Mouse (Mus musculus): ENCODE data around the gene Rnf227.

The Rnf227 gene

DNA sequence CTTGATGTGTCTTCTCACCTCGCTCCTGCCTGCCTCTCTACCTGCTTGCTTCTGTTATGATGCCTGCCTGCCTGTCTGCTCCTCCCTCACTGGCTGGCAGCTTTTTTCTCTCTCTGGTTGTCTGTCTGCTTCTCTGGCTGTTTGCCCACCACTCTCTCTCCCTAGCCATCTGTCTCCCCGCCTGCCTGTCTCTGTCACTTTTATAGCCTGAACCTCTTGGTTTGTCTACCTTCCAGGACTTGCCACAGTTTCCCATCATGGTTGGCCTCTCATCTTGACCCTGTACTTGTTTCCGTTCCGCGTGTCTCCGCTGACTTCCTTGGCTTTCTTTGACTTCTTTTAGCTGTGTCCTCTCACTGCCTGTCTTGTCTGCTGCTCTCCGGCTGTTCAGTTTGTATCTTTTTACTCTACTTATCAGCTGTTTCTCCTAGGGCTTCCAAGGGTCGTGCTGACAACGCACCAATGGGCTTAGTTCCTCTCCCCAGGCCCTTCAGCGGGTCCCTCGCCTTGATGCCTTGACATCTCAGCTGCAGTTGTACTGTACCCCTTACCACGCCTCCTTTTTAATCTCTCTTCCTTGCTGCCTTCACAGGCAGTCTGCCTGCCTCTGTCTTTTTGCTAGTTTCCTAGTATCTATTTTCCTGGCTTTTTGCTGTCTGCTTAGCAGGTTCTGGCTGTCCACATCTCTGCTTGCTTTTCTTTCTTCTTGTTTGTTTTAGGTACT lies 32.0 kb downstream of the Rnf227 start:
- peak; percentile 72 for DNase-seq

DNA sequence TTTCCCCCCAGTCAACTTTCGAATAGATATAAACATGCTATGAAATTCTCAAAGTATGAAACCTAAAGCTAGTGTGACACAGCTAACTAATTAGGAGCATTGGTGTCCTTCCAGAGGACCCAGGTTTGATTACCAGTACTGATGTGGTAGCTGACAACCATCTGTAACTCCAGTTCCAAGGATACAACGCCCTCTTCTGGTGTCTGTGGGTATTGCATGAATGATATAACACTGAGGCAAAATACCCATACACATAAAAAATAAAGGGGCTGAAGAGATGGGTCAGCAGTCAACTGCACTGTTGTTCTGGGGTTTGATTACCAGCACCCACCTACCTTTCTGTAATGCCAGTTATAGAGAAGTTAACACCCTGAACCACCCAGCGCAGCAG lies 32.5 kb downstream of the Rnf227 start:
- DNase-seq: no peak

- DNase-seq: no peak
Measured at GRCm38 (mm10) chr11:69373223-69373965, 33.1 kb downstream of the Rnf227 start.

GRCm38 (mm10) chr11:69375646-69376045 lies 35.4 kb downstream of the Rnf227 start:
- DNase-seq: no peak

DNA sequence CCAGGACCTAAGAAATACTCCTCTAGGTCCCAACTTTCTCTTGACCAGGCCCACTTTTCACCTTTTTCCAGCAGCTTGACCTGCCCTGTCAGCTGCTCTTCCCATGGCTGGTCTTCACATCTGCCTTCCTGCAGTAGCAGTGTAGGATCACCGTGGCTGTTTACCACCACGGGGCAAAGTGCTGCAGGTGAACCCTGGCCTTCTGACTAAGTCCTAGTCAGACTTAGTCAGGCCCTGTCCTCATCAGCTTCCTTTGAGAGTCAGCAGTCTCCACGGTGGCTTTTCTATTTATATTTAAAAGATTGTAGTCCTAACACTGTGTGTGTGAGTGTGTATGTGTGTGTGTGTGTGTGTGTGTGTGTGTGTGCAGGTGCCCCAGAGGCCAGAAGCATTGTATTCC lies 37.5 kb downstream of the Rnf227 start:
- DNase-seq: no peak

DNA sequence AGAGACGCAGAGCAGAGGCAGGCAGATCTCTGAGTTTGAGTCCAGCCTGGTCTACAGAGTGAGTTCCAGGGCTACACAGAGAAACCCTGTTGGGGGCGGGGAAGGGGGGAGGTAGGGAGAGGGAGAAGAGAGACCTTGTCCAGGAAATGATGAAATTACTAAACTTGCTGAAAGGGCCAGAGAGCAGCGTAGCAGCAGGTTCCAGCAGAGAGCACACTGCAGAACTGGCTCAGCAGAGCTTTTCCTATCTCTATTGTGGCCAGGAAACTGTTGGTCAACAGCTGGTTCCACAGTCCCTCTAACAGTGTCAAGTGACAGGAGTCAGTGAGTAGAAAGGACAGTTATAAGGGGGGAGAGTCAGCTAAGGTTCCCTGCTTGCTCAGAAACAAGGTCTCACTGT lies 39.3 kb downstream of the Rnf227 start:
- no peak for DNase-seq

DNA sequence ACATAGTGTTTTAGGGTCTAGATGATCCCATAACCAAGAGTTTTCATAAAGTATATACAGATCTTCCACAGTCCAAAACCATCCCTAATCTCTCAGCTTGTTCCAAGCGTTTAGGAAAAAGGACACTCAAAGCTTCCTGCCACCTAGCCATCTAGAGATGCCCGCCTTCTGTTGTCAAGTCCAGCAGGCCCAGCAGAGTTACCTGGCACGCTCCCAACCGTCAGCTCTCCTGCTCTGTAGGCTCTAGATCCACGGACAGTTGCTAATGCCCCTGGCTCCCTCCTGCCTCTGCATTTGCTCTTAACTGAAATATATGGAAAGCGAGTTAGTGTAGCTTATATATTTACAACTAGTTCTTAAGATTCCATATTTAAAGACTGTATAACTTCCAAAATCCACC lies 41.1 kb downstream of the Rnf227 start:
- DNase-seq: no peak

GRCm38 (mm10) chr11:69382478-69383105 lies 42.3 kb downstream of the Rnf227 start:
- DNase-seq: no peak

GRCm38 (mm10) chr11:69384979-69385378 lies 44.7 kb downstream of the Rnf227 start:
- no peak for DNase-seq

GRCm38 (mm10) chr11:69386758-69387157 lies 46.5 kb downstream of the Rnf227 start:
- DNase-seq: no peak

DNA sequence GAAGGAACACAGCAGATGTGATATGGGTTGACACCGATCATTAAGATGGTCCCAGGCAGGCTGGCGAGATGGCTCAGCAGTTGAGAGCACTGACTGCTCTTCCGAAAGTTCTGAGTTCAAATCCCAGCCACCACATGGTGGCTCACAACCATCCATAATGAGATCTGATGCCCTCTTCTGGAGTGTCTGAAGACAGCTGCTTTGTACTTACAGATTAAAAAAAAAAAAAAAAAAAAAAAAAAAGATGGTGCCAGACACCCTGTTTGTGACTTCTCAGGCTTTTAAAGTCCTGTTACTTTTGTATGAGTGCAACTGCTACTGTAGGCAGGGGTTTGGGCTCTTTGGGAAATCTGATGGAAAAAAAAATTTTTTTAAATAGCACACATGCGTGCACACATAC lies 48.4 kb downstream of the Rnf227 start:
- DNase-seq: no peak

- DNase-seq: no peak
Measured at GRCm38 (mm10) chr11:69389531-69390399, 49.5 kb downstream of the Rnf227 start.

DNA sequence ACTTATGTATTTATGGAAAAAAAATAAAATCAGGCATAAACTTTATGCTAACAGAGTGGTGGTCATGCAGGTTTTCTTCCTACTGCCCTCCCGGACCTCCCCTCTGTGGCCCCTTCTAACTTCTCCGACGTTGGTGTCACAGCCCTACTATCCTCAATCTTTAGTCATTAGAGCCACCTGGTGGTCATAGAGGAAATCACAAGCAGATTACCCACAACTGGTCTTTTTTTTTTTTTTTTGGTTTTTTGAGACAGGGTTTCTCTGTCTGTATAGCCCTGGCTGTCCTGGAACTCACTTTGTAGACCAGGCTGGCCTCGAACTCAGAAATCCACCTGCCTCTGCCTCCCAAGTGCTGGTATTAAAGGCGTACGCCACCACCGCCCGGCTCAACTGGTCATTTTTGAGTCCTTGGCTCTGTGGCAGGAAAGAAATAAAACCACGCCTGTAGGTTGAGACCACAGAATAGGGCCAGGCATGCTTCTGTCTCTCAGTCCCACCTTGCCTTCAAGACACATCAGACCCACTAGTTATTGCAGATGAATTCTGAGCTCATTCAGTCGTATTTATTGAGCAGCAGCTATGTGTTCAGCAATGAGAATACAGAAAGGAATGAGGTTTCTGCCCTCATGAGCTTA lies 50.3 kb downstream of the Rnf227 start:
- peak; percentile 62 for DNase-seq

Measured in right cerebral cortex, adult 18-20 months (tissue).